In the genomic region with DNA sequence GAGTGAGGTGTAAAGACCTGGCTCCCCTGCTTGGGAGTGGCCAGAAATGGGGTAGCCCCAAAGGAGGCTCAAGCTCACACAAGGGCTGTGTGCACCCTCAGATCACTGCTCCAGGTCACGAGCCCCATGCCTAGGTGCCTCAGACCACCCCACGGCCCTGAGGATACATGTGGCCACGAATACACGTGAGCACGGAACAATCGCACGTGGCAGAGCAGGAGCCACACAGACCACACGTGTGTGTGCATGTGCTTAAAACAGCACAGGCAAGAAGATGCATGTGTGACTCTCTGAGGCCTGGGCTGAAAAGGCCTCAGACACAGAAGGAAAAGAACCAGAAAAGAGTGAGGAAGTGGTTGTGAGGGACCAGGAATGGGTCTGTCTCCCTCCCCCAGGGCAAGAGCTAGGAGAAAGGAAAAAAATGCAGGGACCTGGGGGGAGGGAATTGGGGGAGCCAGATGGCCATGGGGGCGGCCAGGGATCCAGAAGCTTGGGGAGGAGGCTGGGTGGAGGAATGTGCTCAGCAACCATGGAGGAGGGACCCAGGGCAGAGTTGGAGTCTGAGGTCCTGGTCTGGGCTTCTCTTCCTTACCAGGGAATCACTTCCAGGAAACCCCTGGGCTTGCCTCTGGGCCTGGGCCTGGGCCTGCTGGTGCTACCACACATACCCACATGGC, we compare ENCODE assay signal across 19 mouse cellular contexts. TPM values are rescaled to one million over a fixed set of nuclear protein-coding genes. Genes with fewer than 3 reads are reported as not detected.
DNase-seq lines count a peak whose midpoint lies in the region; ATAC-seq lines count a peak whose summit lies in the region.
"Had no signal": no experiment of that assay in that cellular context is flagged by ENCODE, and none has a peak within 500 bp of the region (broad histone marks: within the 10 kb centered on the region; RNA-seq: fewer than 3 reads in every experiment).

No protein-coding gene starts in this region.

- intact Hi-C loops in left cerebral cortex, postnatal 14 days (cut with DNase I): no loop called here

- H3K36me3 ChIP-seq in midbrain, embryonic 10.5 days: no peaks in the 10 kb centered on the region
- peaks cover 14% of the 10 kb centered on the region for H3K36me3 ChIP-seq in midbrain, embryonic 16.5 days (ENCODE audit: control insufficient read depth, insufficient read depth, low read length)
- H3K36me3 ChIP-seq: intestine, embryonic 15.5 days had no signal

- peak overlapping the region; percentile 10; the same call in 1 of the 2 replicates for H3K27ac ChIP-seq in midbrain, embryonic 10.5 days (replicated peaks)
- no peak overlapping the region for H3K27ac ChIP-seq in midbrain, embryonic 16.5 days (ENCODE audit: low read length)
- H3K27ac ChIP-seq: forebrain, embryonic 15.5 days; hindbrain, embryonic 12.5 days; intestine, embryonic 15.5 days; limb, embryonic 12.5 days; liver, embryonic 14.5 days; stomach, postnatal 0 days had no signal

- no peaks in the 10 kb centered on the region for H3K9me3 ChIP-seq in midbrain, embryonic 10.5 days (replicated peaks)
- H3K9me3 ChIP-seq in midbrain, embryonic 16.5 days (replicated peaks; ENCODE audit: control insufficient read depth, low read length, poor library complexity, severe bottlenecking): no peaks in the 10 kb centered on the region
- H3K9me3 ChIP-seq: forebrain, embryonic 15.5 days; hindbrain, embryonic 12.5 days; intestine, embryonic 15.5 days; limb, embryonic 12.5 days had no signal

- ATAC-seq in midbrain, embryonic 16.5 days: no peak
- ATAC-seq in erythroblast, adult 5-6 weeks (replicated peaks; ENCODE audit: low FRiP score, poor library complexity, severe bottlenecking): no peak
- ATAC-seq: intestine, embryonic 15.5 days had no signal

- peaks cover 49% of the 10 kb centered on the region for H3K4me1 ChIP-seq in midbrain, embryonic 10.5 days
- H3K4me1 ChIP-seq in midbrain, embryonic 16.5 days (ENCODE audit: control insufficient read depth, insufficient read depth, low read length): peaks cover 44% of the 10 kb centered on the region

- DNase-seq in frontal cortex, postnatal 36 days (ENCODE audit: low spot score in 2 of 2): peak; percentile 63 to 67
- no peak for DNase-seq in frontal cortex, postnatal 10 days (ENCODE audit: low spot score in 2 of 2)
- no peak for DNase-seq in midbrain, embryonic 10.5 days (ENCODE audit: low spot score)
- DNase-seq in left cerebral cortex, postnatal 14 days (ENCODE audit: low spot score in 2 of 2): peak; percentile 49 to 79
- DNase-seq in telencephalon, adult 2 months (ENCODE audit: low read depth, low spot score): peak; percentile 86
- DNase-seq: adrenal gland, postnatal 36 days; heart, adult 18-20 months; kidney, postnatal 4 days; midbrain, embryonic 14.5 days; thymus, postnatal 14 days had no signal

- H3K27me3 ChIP-seq in midbrain, embryonic 10.5 days (ENCODE audit: low read depth, poor library complexity, severe bottlenecking): no peaks in the 10 kb centered on the region
- no peaks in the 10 kb centered on the region for H3K27me3 ChIP-seq in midbrain, embryonic 16.5 days (ENCODE audit: control insufficient read depth, insufficient read depth, low read depth, low read length)
- H3K27me3 ChIP-seq: forebrain, embryonic 15.5 days; intestine, embryonic 15.5 days had no signal

- H3K4me2 ChIP-seq in midbrain, embryonic 16.5 days (ENCODE audit: low read length): no peak overlapping the region
- H3K4me2 ChIP-seq: forebrain, embryonic 15.5 days; hindbrain, embryonic 12.5 days; intestine, embryonic 15.5 days; limb, embryonic 12.5 days had no signal

- H3K4me3 ChIP-seq in midbrain, embryonic 10.5 days: no peak overlapping the region
- H3K4me3 ChIP-seq in midbrain, embryonic 16.5 days (ENCODE audit: low read depth, low read length): no peak overlapping the region
- H3K4me3 ChIP-seq: forebrain, embryonic 15.5 days; hindbrain, embryonic 12.5 days; intestine, embryonic 15.5 days; limb, embryonic 12.5 days had no signal

- no peak overlapping the region for H3K9ac ChIP-seq in midbrain, embryonic 16.5 days (ENCODE audit: low read depth, low read length)
- H3K9ac ChIP-seq: forebrain, embryonic 15.5 days; hindbrain, embryonic 12.5 days; intestine, embryonic 15.5 days; limb, embryonic 12.5 days; liver, embryonic 14.5 days had no signal

- WGBS in midbrain, embryonic 10.5 days: 87% methylated on average over 9 of the region's 9 CpGs
- WGBS in midbrain, embryonic 16.5 days: 91% methylated on average over 8 of the region's 9 CpGs

RNA-seq across cellular contexts. Expression of gene Rtn4r, which starts 25.5 kb away (rescaled TPM):
- 1.8 and 2.2 TPM in 2 replicates for polyA plus RNA-seq in midbrain, embryonic 10.5 days (2016; fragmentation: Nextera tagmentation; extraction: Ambion mirVana)
- polyA plus RNA-seq in midbrain, embryonic 16.5 days (2015; fragmentation: Nextera tagmentation; extraction: Ambion mirVana): 26.6 and 29.7 TPM in 2 replicates
- 100 to 1,000 TPM; 105 to 118 TPM for total RNA-seq in left cerebral cortex, postnatal 14 days (2021)
- 0.42 and 0.96 TPM in 2 replicates for total RNA-seq in erythroblast, adult 5-6 weeks (2015; ENCODE audit: low replicate concordance)
- total RNA-seq in erythroblast, adult 5-6 weeks (2017; ENCODE audit: low replicate concordance): not detected in 2 replicates
- total RNA-seq: neutrophil, adult 5-6 weeks had no signal

Comparison
In these comparisons a context has a peak if more than half of its experiments do, and no peak if none do; other contexts are left out.
1. DNase-seq: peak in frontal cortex, postnatal 36 days (2 of 2), left cerebral cortex, postnatal 14 days (2 of 2) and telencephalon, adult 2 months (single experiment); none in frontal cortex, postnatal 10 days (0 of 2) and midbrain, embryonic 10.5 days (single experiment).
2. RNA of gene Rtn4r, which starts 25.5 kb away (total RNA-seq): 105 to 118 TPM in left cerebral cortex, postnatal 14 days; 0.42 to 0.96 TPM in erythroblast, adult 5-6 weeks; every median in the first group is over 10 times any median in the second.